Mouse (Mus musculus) kidney, embryonic 16.5 days (tissue): ENCODE results near the gene Olfr9. TPM values are rescaled to one million over a fixed set of nuclear protein-coding genes. Genes with fewer than 3 reads are reported as not detected.

Experiments used
- polyA plus RNA-seq: library from polyadenylated mRNA; unstranded; fragments of >200 nt; fragmentation: Nextera tagmentation; extraction: Ambion mirVana; gene quantifications from 2 replicates; pipeline ENCODE4 v1.2.1, GENCODE M21; 2015

Olfr9 gene
- polyA plus RNA-seq, 1 experiment from 2014 or later = not detected

Other genes starting within 250 kb of the Olfr9 start
- 6.8 and 7.8 TPM in 2 replicates for gene Dgka, start 244.6 kb upstream of the Olfr9 start, polyA plus RNA-seq
- 40.0 and 40.3 TPM in 2 replicates for gene Pym1, start 241.5 kb upstream of the Olfr9 start, polyA plus RNA-seq
- 0.89 and 0.98 TPM in 2 replicates for gene Mmp19, start 198.5 kb upstream of the Olfr9 start, polyA plus RNA-seq
- gene Dnajc14, start 185.4 kb upstream of the Olfr9 start, polyA plus RNA-seq = 63.2 and 64.9 TPM in 2 replicates
- gene Tmem198b, start 185.1 kb upstream of the Olfr9 start, polyA plus RNA-seq = 19.3 and 22.9 TPM in 2 replicates
- 194 and 198 TPM in 2 replicates for gene Sarnp, start 172.1 kb upstream of the Olfr9 start, polyA plus RNA-seq
- gene Ormdl2, start 167.8 kb upstream of the Olfr9 start, polyA plus RNA-seq = 94.4 and 100 TPM in 2 replicates
- 6.8 and 7.8 TPM in 2 replicates for gene Gdf11, start 97.7 kb upstream of the Olfr9 start, polyA plus RNA-seq
- gene Cd63, start 88.4 kb upstream of the Olfr9 start, polyA plus RNA-seq = 775 and 850 TPM in 2 replicates
- 17.7 and 20.5 TPM in 2 replicates for gene Rdh5, start 66.5 kb upstream of the Olfr9 start, polyA plus RNA-seq
- gene Bloc1s1, start 65.4 kb upstream of the Olfr9 start, polyA plus RNA-seq = 227 and 234 TPM in 2 replicates
- 3.9 and 4.0 TPM in 2 replicates for gene Itga7, start 55.6 kb upstream of the Olfr9 start, polyA plus RNA-seq
- gene Mettl7b, start 28.4 kb upstream of the Olfr9 start, polyA plus RNA-seq = 12.0 and 17.1 TPM in 2 replicates
- gene Olfr763, start 21.4 kb downstream of the Olfr9 start, polyA plus RNA-seq = not detected in 2 replicates
- not detected in 2 replicates for gene Olfr764-ps1, start 50.5 kb downstream of the Olfr9 start, polyA plus RNA-seq
- not detected in 2 replicates for gene Olfr765, start 60.6 kb downstream of the Olfr9 start, polyA plus RNA-seq
- gene Olfr766-ps1, start 79.5 kb downstream of the Olfr9 start, polyA plus RNA-seq = not detected in 2 replicates
- not detected in 2 replicates for gene Olfr767, start 93.5 kb downstream of the Olfr9 start, polyA plus RNA-seq
- gene Olfr768, start 109.9 kb downstream of the Olfr9 start, polyA plus RNA-seq = not detected in 2 replicates
- not detected in 2 replicates for gene Olfr769, start 128.4 kb downstream of the Olfr9 start, polyA plus RNA-seq
- gene Olfr770, start 149.6 kb downstream of the Olfr9 start, polyA plus RNA-seq = not detected in 2 replicates
- gene Olfr771, start 175.3 kb downstream of the Olfr9 start, polyA plus RNA-seq = not detected in 2 replicates
- not detected in 2 replicates for gene Olfr772, start 188.5 kb downstream of the Olfr9 start, polyA plus RNA-seq
- gene Olfr773, start 198.0 kb downstream of the Olfr9 start, polyA plus RNA-seq = not detected in 2 replicates
- gene Olfr774, start 246.8 kb downstream of the Olfr9 start, polyA plus RNA-seq = not detected in 2 replicates